Mouse (Mus musculus): ENCODE data around the gene Kptn.

- TF ChIP-seq CTCF (IDR thresholded peaks at IDR 0.05; ENCODE audit: borderline replicate concordance, insufficient read depth, low read depth, low read length) (no peak), POLR2A (IDR thresholded peaks at IDR 0.05; ENCODE audit: borderline replicate concordance, insufficient read depth, low read length) (peak; percentile 30; the same call in 1 of the 2 replicates)
These were observed 12.5 kb downstream of the Kptn start for GRCm38 (mm10) chr7:16132161-16132581.

Measured in cerebellum, adult 2 months (tissue).